ENCODE assay signal across 12 mouse cellular contexts in the genomic region with DNA sequence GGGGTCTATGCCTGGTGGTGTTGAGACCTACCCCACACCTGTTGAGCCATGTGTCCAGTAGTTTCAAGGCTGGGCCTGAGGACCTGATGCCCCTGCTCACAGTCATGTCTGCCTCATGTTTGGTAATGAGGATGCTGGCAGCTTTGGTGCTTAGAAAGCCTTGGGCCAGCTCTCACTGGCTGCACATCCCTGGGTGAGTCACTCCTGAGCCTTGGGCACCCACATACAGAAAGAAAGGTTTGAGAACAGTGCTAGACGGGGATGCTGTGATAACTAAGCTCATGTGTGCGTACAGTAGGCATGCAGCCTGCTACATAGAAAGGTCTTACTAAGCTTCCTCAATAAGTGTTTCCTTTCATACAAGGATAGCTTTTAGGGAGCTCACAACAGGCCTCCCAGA. TPM values are rescaled to one million over a fixed set of nuclear protein-coding genes. Genes with fewer than 3 reads are reported as not detected.
DNase-seq lines count a peak whose midpoint lies in the region; ATAC-seq and TF ChIP-seq lines count a peak whose summit lies in the region.
"Had no signal": no experiment of that assay in that cellular context is flagged by ENCODE, and none has a peak within 500 bp of the region (broad histone marks: within the 10 kb centered on the region; RNA-seq: fewer than 3 reads in every experiment).

No protein-coding gene starts in this region.

- H3K4me1 ChIP-seq in heart, embryonic 15.5 days (replicated peaks): peaks cover 69% of the 10 kb centered on the region
- H3K4me1 ChIP-seq in liver, embryonic 16.5 days (ENCODE audit: control insufficient read depth, low read depth, low read length): peaks cover 19% of the 10 kb centered on the region
- peaks cover 26% of the 10 kb centered on the region for H3K4me1 ChIP-seq in liver, embryonic 12.5 days
- peaks cover 27% of the 10 kb centered on the region for H3K4me1 ChIP-seq in olfactory bulb, adult 2 months (ENCODE audit: control insufficient read depth, insufficient read depth, low read length)

- ATAC-seq in heart, embryonic 15.5 days (replicated peaks; ENCODE audit: insufficient number of reproducible peaks, insufficient read depth, low FRiP score, low read depth): no peak
- no peak for ATAC-seq in liver, embryonic 16.5 days (ENCODE audit: low read depth)
- ATAC-seq in liver, embryonic 12.5 days: no peak
- ATAC-seq: forebrain, embryonic 13.5 days had no signal

- H3K9ac ChIP-seq in heart, embryonic 15.5 days: no peak overlapping the region
- no peak overlapping the region for H3K9ac ChIP-seq in liver, embryonic 16.5 days (ENCODE audit: low read depth, low read length)
- H3K9ac ChIP-seq in liver, embryonic 12.5 days: no peak overlapping the region
- H3K9ac ChIP-seq: forebrain, embryonic 13.5 days; hindbrain, embryonic 13.5 days had no signal

- no peaks in the 10 kb centered on the region for H3K9me3 ChIP-seq in heart, embryonic 15.5 days (replicated peaks)
- H3K9me3 ChIP-seq in liver, embryonic 16.5 days (replicated peaks; ENCODE audit: control insufficient read depth, low read length): no peaks in the 10 kb centered on the region
- H3K9me3 ChIP-seq in liver, embryonic 12.5 days (replicated peaks): no peaks in the 10 kb centered on the region
- H3K9me3 ChIP-seq: forebrain, embryonic 13.5 days; hindbrain, embryonic 13.5 days had no signal

- no peak for TF ChIP-seq POLR2A in olfactory bulb, adult 2 months (IDR thresholded peaks at IDR 0.05; ENCODE audit: insufficient read depth, low read depth, low read length)

- H3K27ac ChIP-seq in heart, embryonic 15.5 days: peak overlapping the region; percentile 79
- 0 out of 2 replicates have a peak overlapping the region, but pooled peaks have one; percentile 12 for H3K27ac ChIP-seq in liver, embryonic 16.5 days (ENCODE audit: low read length)
- no peak overlapping the region for H3K27ac ChIP-seq in liver, embryonic 12.5 days
- H3K27ac ChIP-seq in olfactory bulb, adult 2 months (ENCODE audit: insufficient read depth, low read depth, low read length): peak overlapping the region; percentile 33
- H3K27ac ChIP-seq: forebrain, embryonic 13.5 days; hindbrain, embryonic 13.5 days had no signal

- WGBS in heart, embryonic 15.5 days: 84% methylated on average over 2 of the region's 2 CpGs
- 75% methylated on average over 2 of the region's 2 CpGs for WGBS in liver, embryonic 16.5 days (ENCODE audit: insufficient replicate concordance)
- WGBS in liver, embryonic 12.5 days (ENCODE audit: insufficient replicate concordance): 72% methylated on average over 2 of the region's 2 CpGs
- 28% methylated on average over 2 of the region's 2 CpGs for WGBS in olfactory bulb, adult 2 months

- no peak for DNase-seq in heart, postnatal 25 days (ENCODE audit: low spot score)
- DNase-seq in adrenal gland, postnatal 36 days: peak; percentile 58 to 73
- DNase-seq in urinary bladder, postnatal 4 days (ENCODE audit: low spot score in 2 of 2): no peak
- DNase-seq in left cerebral cortex, postnatal 14 days (ENCODE audit: low spot score in 2 of 2): no peak
- DNase-seq: thymus, adult 18-20 months had no signal

- no peak overlapping the region for H3K4me2 ChIP-seq in heart, embryonic 15.5 days
- no peak overlapping the region for H3K4me2 ChIP-seq in liver, embryonic 16.5 days (ENCODE audit: low read depth, low read length)
- no peak overlapping the region for H3K4me2 ChIP-seq in liver, embryonic 12.5 days
- H3K4me2 ChIP-seq: forebrain, embryonic 13.5 days; hindbrain, embryonic 13.5 days had no signal

- TF ChIP-seq CTCF in olfactory bulb, adult 2 months (IDR thresholded peaks at IDR 0.05; ENCODE audit: insufficient read depth, low read depth, low read length): no peak

- H3K27me3 ChIP-seq in heart, embryonic 15.5 days: no peaks in the 10 kb centered on the region
- H3K27me3 ChIP-seq in liver, embryonic 16.5 days (ENCODE audit: control insufficient read depth, insufficient read depth, low read depth, low read length): no peaks in the 10 kb centered on the region
- no peaks in the 10 kb centered on the region for H3K27me3 ChIP-seq in liver, embryonic 12.5 days (replicated peaks)
- H3K27me3 ChIP-seq: CH12.LX; forebrain, embryonic 13.5 days; hindbrain, embryonic 13.5 days had no signal

- intact Hi-C loops in heart, postnatal 25 days (cut with DNase I): no loop called here
- intact Hi-C loops in left cerebral cortex, postnatal 14 days (cut with DNase I): no loop called here

- no peaks in the 10 kb centered on the region for H3K36me3 ChIP-seq in heart, embryonic 15.5 days
- H3K36me3 ChIP-seq in liver, embryonic 16.5 days (ENCODE audit: control insufficient read depth, insufficient read depth): no peaks in the 10 kb centered on the region
- no peaks in the 10 kb centered on the region for H3K36me3 ChIP-seq in liver, embryonic 12.5 days
- H3K36me3 ChIP-seq: hindbrain, embryonic 13.5 days had no signal

- no peak overlapping the region for H3K4me3 ChIP-seq in heart, embryonic 15.5 days
- no peak overlapping the region for H3K4me3 ChIP-seq in liver, embryonic 16.5 days (ENCODE audit: low read depth, low read length)
- H3K4me3 ChIP-seq in liver, embryonic 12.5 days: no peak overlapping the region
- H3K4me3 ChIP-seq in olfactory bulb, adult 2 months (ENCODE audit: insufficient read depth, low read depth, low read length): no peak overlapping the region
- H3K4me3 ChIP-seq: forebrain, embryonic 13.5 days; hindbrain, embryonic 13.5 days had no signal

RNA-seq across cellular contexts. Expression of gene Ypel2, which starts 40.8 kb away (rescaled TPM):
- 20.8 and 23.1 TPM in 2 replicates for polyA plus RNA-seq in heart, embryonic 15.5 days (2015; fragmentation: Nextera tagmentation; extraction: Ambion mirVana)
- total RNA-seq in heart, postnatal 25 days (2021): 10 to 100 TPM; 16.2 to 35.4 TPM
- polyA plus RNA-seq in liver, embryonic 16.5 days (2015; fragmentation: Nextera tagmentation; extraction: Ambion mirVana): 1.8 and 2.4 TPM in 2 replicates
- 1.3 and 1.4 TPM in 2 replicates for polyA plus RNA-seq in liver, embryonic 12.5 days (2016; fragmentation: Nextera tagmentation; extraction: Ambion mirVana)
- total RNA-seq in adrenal gland, postnatal 36 days (2021): 10 to 100 TPM; 12.2 to 39.6 TPM
- not detected in 2 replicates for polyA plus RNA-seq in olfactory bulb, adult 2 months (2012; ENCODE audit: insufficient read depth, insufficient read length, low replicate concordance, missing spikeins)
- total RNA-seq in left cerebral cortex, postnatal 14 days (2021): 10 to 100 TPM; 37.9 to 41.1 TPM

Comparison
In these comparisons a context has a peak if more than half of its experiments do, and no peak if none do; other contexts are left out.
1. DNase-seq: peak in adrenal gland, postnatal 36 days (2 of 2); none in heart, postnatal 25 days (single experiment), urinary bladder, postnatal 4 days (0 of 2) and left cerebral cortex, postnatal 14 days (0 of 2).